Mouse (Mus musculus) monocyte, adult 5-6 weeks (primary cell): ENCODE measurements around the gene Gm3269. TPM values are rescaled to one million over a fixed set of nuclear protein-coding genes. Genes with fewer than 3 reads are reported as not detected.
"Not testable (repeated sequence)": the region's sequence is repeated elsewhere in the genome, so short reads cannot be mapped to it uniquely, and the experiment has no call there.

Experiments
- ATAC-seq: fragments of 153-309, 156-312 bp; replicated peaks from 2 replicates; pipeline ENCODE4 v1.8.0; 2017; ENCODE audit warnings: mild to moderate bottlenecking; ENCODE audit not compliant: low TSS enrichment, insufficient number of reproducible peaks, severe bottlenecking, poor library complexity, low FRiP score
- total RNA-seq: library from RNA; stranded (forward); fragments of 200-1000, 200-491, 200-594 nt; gene quantifications from 3 replicates; pipeline ENCODE4 v1.2.3, GENCODE M21; 2017

Gm3269 gene
- total RNA-seq: not detected in 3 replicates

GRCm38 (mm10) chr14:4837806-4838205, at the start of gene Gm3269:
TSS of gene Gm3269 (plus strand) at chr14:4838106.
- not testable (repeated sequence) for ATAC-seq

- not testable (repeated sequence) for ATAC-seq
Observed at GRCm38 (mm10) chr14:4806421-4806820, 31.5 kb upstream of the Gm3269 start.

- ATAC-seq: not testable (repeated sequence)
Observed at GRCm38 (mm10) chr14:4821950-4822349, 16.0 kb upstream of the Gm3269 start.

GRCm38 (mm10) chr14:4855299-4855980, 17.5 kb downstream of the Gm3269 start, which contains the start of gene Gm3264:
TSS of gene Gm3264 (plus strand) at chr14:4855576.
- not testable (repeated sequence) for ATAC-seq

- ATAC-seq: not testable (repeated sequence)
Observed at GRCm38 (mm10) chr14:4892116-4892515, 54.2 kb downstream of the Gm3269 start, which contains the start of gene Gm3278. TSS of gene Gm3278 (plus strand) at chr14:4892416.

Other genes starting within 250 kb of the Gm3269 start
- not detected in 3 replicates for gene Gm8159, start 205.8 kb upstream of the Gm3269 start, total RNA-seq
- gene Gm3239, start 173.9 kb upstream of the Gm3269 start, total RNA-seq: not detected in 3 replicates
- gene Gm7876, start 128.9 kb upstream of the Gm3269 start, total RNA-seq: not detected in 3 replicates
- not detected in 3 replicates for gene Gm3252, start 111.3 kb upstream of the Gm3269 start, total RNA-seq
- gene Gm9602, start 61.8 kb upstream of the Gm3269 start, total RNA-seq: not detected in 3 replicates
- not detected in 3 replicates for gene Gm3264, start 17.5 kb downstream of the Gm3269 start, total RNA-seq
- not detected in 3 replicates for gene Gm3278, start 54.3 kb downstream of the Gm3269 start, total RNA-seq
- gene Gm8297, start 145.8 kb downstream of the Gm3269 start, total RNA-seq: not detected in 3 replicates
- not detected in 3 replicates for gene Gm3298, start 177.8 kb downstream of the Gm3269 start, total RNA-seq
- not detected in 3 replicates for gene 4930555G01Rik, start 212.5 kb downstream of the Gm3269 start, total RNA-seq
- 0.39 TPM in 1 of 3 replicates, not detected in the others for gene Gm8281, start 232.9 kb downstream of the Gm3269 start, total RNA-seq